Mouse (Mus musculus): ENCODE measurements at regions not wholly inside any gene's neighbourhood (a gene's known extent, or its start where the extent isn't known, plus 50 kb on each side); places are given as distances from the start of the nearest gene placed in this dataset.

- H3K27ac ChIP-seq (ENCODE audit: low read length): no peak overlapping the region
- no peak overlapping the region for H3K4me2 ChIP-seq (ENCODE audit: low read depth, low read length)
- ATAC-seq: peak; percentile 67
- no peaks in the 10 kb centered on the region for H3K4me1 ChIP-seq (ENCODE audit: control insufficient read depth, insufficient read depth, low read length)
- no peaks in the 10 kb centered on the region for H3K9me3 ChIP-seq (ENCODE audit: control insufficient read depth, low read length)
- H3K27me3 ChIP-seq (replicated peaks; ENCODE audit: control insufficient read depth, insufficient read depth, low read length): no peaks in the 10 kb centered on the region
- H3K36me3 ChIP-seq (ENCODE audit: control insufficient read depth, insufficient read depth, low read length): no peaks in the 10 kb centered on the region
- H3K4me3 ChIP-seq (ENCODE audit: low read length): no peak overlapping the region
- H3K9ac ChIP-seq (ENCODE audit: low read depth, low read length): no peak overlapping the region
- 63% methylated on average over 3 of the region's 3 CpGs for WGBS
Measured at GRCm38 (mm10) chr1:44388091-44388490, 163.2 kb upstream of the Gulp1 start.

- H3K27me3 ChIP-seq (replicated peaks; ENCODE audit: control insufficient read depth, insufficient read depth, low read length): no peaks in the 10 kb centered on the region
- H3K9me3 ChIP-seq (ENCODE audit: control insufficient read depth, low read length): no peaks in the 10 kb centered on the region
- H3K4me1 ChIP-seq (ENCODE audit: control insufficient read depth, insufficient read depth, low read length): no peaks in the 10 kb centered on the region
- no peak overlapping the region for H3K4me2 ChIP-seq (ENCODE audit: low read depth, low read length)
- ATAC-seq: no peak
- no peak overlapping the region for H3K4me3 ChIP-seq (ENCODE audit: low read length)
- H3K36me3 ChIP-seq (ENCODE audit: control insufficient read depth, insufficient read depth, low read length): no peaks in the 10 kb centered on the region
- 86% methylated on average over 9 of the region's 9 CpGs for WGBS
- no peak overlapping the region for H3K9ac ChIP-seq (ENCODE audit: low read depth, low read length)
- H3K27ac ChIP-seq (ENCODE audit: low read length): no peak overlapping the region
Measured at GRCm38 (mm10) chr1:44392141-44392540, 159.2 kb upstream of the Gulp1 start.

- Histone ChIP-seq H3K27ac (ENCODE audit: low read length) (no peak overlapping the region), H3K27me3 (replicated peaks; ENCODE audit: control insufficient read depth, insufficient read depth, low read length) (no peaks in the 10 kb centered on the region), H3K4me2 (ENCODE audit: low read depth, low read length) (no peak overlapping the region), H3K4me3 (ENCODE audit: low read length) (no peak overlapping the region), H3K9ac (ENCODE audit: low read depth, low read length) (no peak overlapping the region), H3K4me1 (ENCODE audit: control insufficient read depth, insufficient read depth, low read length) (no peaks in the 10 kb centered on the region), H3K36me3 (ENCODE audit: control insufficient read depth, insufficient read depth, low read length) (no peaks in the 10 kb centered on the region), H3K9me3 (ENCODE audit: control insufficient read depth, low read length) (no peaks in the 10 kb centered on the region)
- 16% methylated on average over 3 of the region's 3 CpGs for WGBS
- ATAC-seq: no peak
Measured at GRCm38 (mm10) chr1:44395538-44395937, 155.8 kb upstream of the Gulp1 start.

- H3K27me3 ChIP-seq (replicated peaks; ENCODE audit: control insufficient read depth, insufficient read depth, low read length): no peaks in the 10 kb centered on the region
- H3K9me3 ChIP-seq (ENCODE audit: control insufficient read depth, low read length): no peaks in the 10 kb centered on the region
- H3K4me1 ChIP-seq (ENCODE audit: control insufficient read depth, insufficient read depth, low read length): no peaks in the 10 kb centered on the region
- H3K4me3 ChIP-seq (ENCODE audit: low read length): no peak overlapping the region
- H3K36me3 ChIP-seq (ENCODE audit: control insufficient read depth, insufficient read depth, low read length): no peaks in the 10 kb centered on the region
- no peak overlapping the region for H3K27ac ChIP-seq (ENCODE audit: low read length)
- H3K4me2 ChIP-seq (ENCODE audit: low read depth, low read length): no peak overlapping the region
- H3K9ac ChIP-seq (ENCODE audit: low read depth, low read length): no peak overlapping the region
- no peak for ATAC-seq
- WGBS: 47% methylated on average over 2 of the region's 2 CpGs
Measured at GRCm38 (mm10) chr1:44398066-44398465, 153.2 kb upstream of the Gulp1 start.

GRCm38 (mm10) chr1:44437822-44438221, 113.5 kb upstream of the Gulp1 start:
- no peaks in the 10 kb centered on the region for H3K27me3 ChIP-seq (replicated peaks; ENCODE audit: control insufficient read depth, insufficient read depth, low read length)
- H3K4me2 ChIP-seq (ENCODE audit: low read depth, low read length): no peak overlapping the region
- H3K36me3 ChIP-seq (ENCODE audit: control insufficient read depth, insufficient read depth, low read length): no peaks in the 10 kb centered on the region
- 76% methylated on average over 2 of the region's 2 CpGs for WGBS
- H3K27ac ChIP-seq (ENCODE audit: low read length): no peak overlapping the region
- ATAC-seq: no peak
- H3K9ac ChIP-seq (ENCODE audit: low read depth, low read length): no peak overlapping the region
- H3K4me3 ChIP-seq (ENCODE audit: low read length): no peak overlapping the region
- H3K4me1 ChIP-seq (ENCODE audit: control insufficient read depth, insufficient read depth, low read length): no peaks in the 10 kb centered on the region
- no peaks in the 10 kb centered on the region for H3K9me3 ChIP-seq (ENCODE audit: control insufficient read depth, low read length)
